Mouse (Mus musculus) stomach, postnatal 0 days (tissue): ENCODE data around the gene Stam2. TPM values are rescaled to one million over a fixed set of nuclear protein-coding genes. Genes with fewer than 3 reads are reported as not detected.
A peak's percentile ranks its signal among the peaks of the same experiment; 100 is the strongest.

Source experiments
- ATAC-seq: fragments of 200-750 bp; cut with Nextera tagmentation; 2 replicates; pipeline ENCODE4 v1.8.0; 2017; ENCODE audit not compliant: low FRiP score, low TSS enrichment
- DNase-seq: peaks from one replicate; pipeline ENCODE4 v3.0.0-alpha.2; 2016; ENCODE audit warnings: low spot score
- H3K27ac ChIP-seq: fragments of 300-500 bp; sonication (generic); replicated peaks from 2 replicates; pipeline ENCODE4 v1.5.1; 2014; ENCODE audit warnings: mild to moderate bottlenecking, control low read depth
- H3K27me3 ChIP-seq: fragments of 300-500 bp; sonication (generic); 2 replicates; pipeline ENCODE4 v1.6.1; 2014; ENCODE audit warnings: low read length; ENCODE audit not compliant: control insufficient read depth, insufficient read depth
- H3K36me3 ChIP-seq: fragments of 300-500 bp; sonication (generic); 2 replicates; pipeline ENCODE4 v1.6.1; 2014; ENCODE audit warnings: low read length, mixed read lengths; ENCODE audit not compliant: control insufficient read depth, insufficient read depth
- H3K4me1 ChIP-seq: fragments of 300-500 bp; sonication (generic); replicated peaks from 2 replicates; pipeline ENCODE4 v1.6.1; 2014; ENCODE audit warnings: antibody characterized with exemption; ENCODE audit not compliant: control insufficient read depth, insufficient read depth
- H3K4me2 ChIP-seq: fragments of 300-500 bp; sonication (generic); replicated peaks from 2 replicates; pipeline ENCODE4 v1.6.1; 2014; ENCODE audit warnings: low read depth, mild to moderate bottlenecking, control low read depth, moderate library complexity
- H3K4me3 ChIP-seq: fragments of 300-500 bp; sonication (generic); 2 replicates; pipeline ENCODE4 v1.5.1; 2014; ENCODE audit warnings: low read depth, low read length, control low read depth
- H3K9ac ChIP-seq: fragments of 300-500 bp; sonication (generic); 2 replicates; pipeline ENCODE4 v1.6.1; 2014; ENCODE audit warnings: mild to moderate bottlenecking, low read length, control low read depth, mixed read lengths
- H3K9me3 ChIP-seq: fragments of 300-500 bp; sonication (generic); 2 replicates; pipeline ENCODE4 v1.6.1; 2016; ENCODE audit warnings: low read length; ENCODE audit not compliant: control insufficient read depth
- CTCF ChIP-seq: IDR thresholded peaks from 2 replicates; pipeline ENCODE4 v1.5.1; 2016; ENCODE audit warnings: antibody characterized with exemption, low read depth, mild to moderate bottlenecking, moderate library complexity
- EP300 ChIP-seq: optimal IDR thresholded peaks from 2 replicates; pipeline ENCODE3; 2016; ENCODE audit warnings: antibody characterized with exemption
- WGBS: fragments of 180-500 bp; shearing (Covaris S2); extraction: QIAGEN DNeasy Blood & Tissue Kit; methylation state at CpG from one replicate; pipeline ENCODE4 v1.1.7; 2014; 5-methylcytosine and 5-hydroxymethylcytosine counted together
- polyA plus RNA-seq: library from polyadenylated mRNA; unstranded; fragments of >200 nt; fragmentation: Nextera tagmentation; extraction: Ambion mirVana; gene quantifications from 2 replicates; pipeline ENCODE4 v1.2.1, GENCODE M21; 2015

Gene Stam2
- polyA plus RNA-seq, 1 experiment from 2014 or later: 33.1 TPM

GRCm38 (mm10) chr2:52715538-52715937 lies 26.5 kb downstream of the Stam2 start:
- H3K36me3 ChIP-seq: 0 out of 2 replicates have a peak, but pooled peaks cover 2% of the 10 kb centered on the region
- WGBS: 95% methylated on average over 6 of the region's 6 CpGs
- H3K9me3 ChIP-seq: no peaks in the 10 kb centered on the region
- no peak overlapping the region for H3K9ac ChIP-seq
- H3K4me2 ChIP-seq: no peak overlapping the region
- no peak for ATAC-seq
- H3K27me3 ChIP-seq: no peaks in the 10 kb centered on the region
- DNase-seq: no peak
- TF ChIP-seq EP300 (no peak), CTCF (no peak)
- no peak overlapping the region for H3K27ac ChIP-seq
- H3K4me3 ChIP-seq: no peak overlapping the region
- no peaks in the 10 kb centered on the region for H3K4me1 ChIP-seq

GRCm38 (mm10) chr2:52714111-52714510 lies 28.0 kb downstream of the Stam2 start:
- DNase-seq (no peak), ATAC-seq (no peak)
- Histone ChIP-seq H3K4me1 (no peaks in the 10 kb centered on the region), H3K9ac (no peak overlapping the region), H3K27ac (no peak overlapping the region), H3K36me3 (peaks cover 10% of the 10 kb centered on the region), H3K4me2 (no peak overlapping the region), H3K9me3 (no peaks in the 10 kb centered on the region), H3K4me3 (no peak overlapping the region), H3K27me3 (no peaks in the 10 kb centered on the region)
- WGBS: 87% methylated on average over 4 of the region's 4 CpGs
- TF ChIP-seq EP300: no peak
- TF ChIP-seq CTCF: no peak

GRCm38 (mm10) chr2:52710804-52711203 lies 31.3 kb downstream of the Stam2 start:
- Histone ChIP-seq H3K27ac (no peak overlapping the region), H3K36me3 (peaks cover 12% of the 10 kb centered on the region), H3K4me1 (no peaks in the 10 kb centered on the region), H3K9me3 (no peaks in the 10 kb centered on the region), H3K9ac (no peak overlapping the region), H3K4me2 (no peak overlapping the region), H3K4me3 (no peak overlapping the region), H3K27me3 (no peaks in the 10 kb centered on the region)
- ATAC-seq: no peak
- DNase-seq: no peak
- 63% methylated on average over 2 of the region's 2 CpGs for WGBS
- 0 out of 2 replicates have a peak, but pooled peaks have one; percentile 8 for TF ChIP-seq CTCF
- no peak for TF ChIP-seq EP300

GRCm38 (mm10) chr2:52709417-52709816 lies 32.7 kb downstream of the Stam2 start:
- WGBS: 90% methylated on average over 5 of the region's 5 CpGs
- H3K27ac ChIP-seq: no peak overlapping the region

GRCm38 (mm10) chr2:52701368-52702036 lies 40.6 kb downstream of the Stam2 start:
- Histone ChIP-seq H3K9me3 (no peaks in the 10 kb centered on the region), H3K27me3 (no peaks in the 10 kb centered on the region), H3K4me1 (no peaks in the 10 kb centered on the region), H3K27ac (no peak overlapping the region), H3K4me3 (no peak overlapping the region), H3K9ac (no peak overlapping the region), H3K36me3 (peaks cover 5% of the 10 kb centered on the region; the same call in 1 of the 2 replicates), H3K4me2 (no peak overlapping the region)
- WGBS: 91% methylated on average over 11 of the region's 11 CpGs
- TF ChIP-seq CTCF: no peak
- TF ChIP-seq EP300: no peak
- DNase-seq: no peak
- ATAC-seq: no peak

More at GRCm38 (mm10) chr2:52709417-52709816, 32.7 kb downstream of the Stam2 start:
- no peaks in the 10 kb centered on the region for H3K4me1 ChIP-seq
- no peak overlapping the region for H3K4me2 ChIP-seq
- ATAC-seq (no peak), DNase-seq (no peak)
- H3K36me3 ChIP-seq: peaks cover 12% of the 10 kb centered on the region
- H3K27me3 ChIP-seq: no peaks in the 10 kb centered on the region
- H3K9me3 ChIP-seq: no peaks in the 10 kb centered on the region
- no peak for TF ChIP-seq EP300
- TF ChIP-seq CTCF: no peak
- no peak overlapping the region for H3K9ac ChIP-seq
- no peak overlapping the region for H3K4me3 ChIP-seq

- H3K36me3 ChIP-seq: peaks cover 5% of the 10 kb centered on the region; the same call in 1 of the 2 replicates
- no peaks in the 10 kb centered on the region for H3K9me3 ChIP-seq
- H3K9ac ChIP-seq: no peak overlapping the region
- 68% methylated on average over 5 of the region's 5 CpGs for WGBS
- DNase-seq (no peak), ATAC-seq (no peak)
- no peaks in the 10 kb centered on the region for H3K4me1 ChIP-seq
- no peaks in the 10 kb centered on the region for H3K27me3 ChIP-seq
- no peak for TF ChIP-seq EP300
- no peak for TF ChIP-seq CTCF
- H3K4me2 ChIP-seq: no peak overlapping the region
- H3K4me3 ChIP-seq: no peak overlapping the region
- no peak overlapping the region for H3K27ac ChIP-seq
Measured at GRCm38 (mm10) chr2:52700352-52700751, 41.7 kb downstream of the Stam2 start.
